Mouse (Mus musculus): ENCODE results near the gene Ushbp1. TPM values are rescaled to one million over a fixed set of nuclear protein-coding genes. Genes with fewer than 3 reads are reported as not detected.
"Not testable (repeated sequence)": the region's sequence is repeated elsewhere in the genome, so short reads cannot be mapped to it uniquely, and the experiment has no call there.

Ushbp1 gene
- total RNA-seq (2015): not detected in 2 replicates
- total RNA-seq (2017): not detected in 2 replicates

GRCm38 (mm10) chr8:71395629-71396028 is at the start of gene Ushbp1:
Ushbp1 (minus strand) TSS chr8:71395802.
- ATAC-seq (replicated peaks; ENCODE audit: poor library complexity): no peak

- no peak for ATAC-seq (replicated peaks; ENCODE audit: poor library complexity)
Measured at GRCm38 (mm10) chr8:71445096-71445495, 49.5 kb upstream of the Ushbp1 start.

- peak; percentile 96 for ATAC-seq (replicated peaks; ENCODE audit: poor library complexity)
Measured at GRCm38 (mm10) chr8:71441404-71441803, 45.8 kb upstream of the Ushbp1 start.

- ATAC-seq (replicated peaks; ENCODE audit: poor library complexity): no peak
Measured at GRCm38 (mm10) chr8:71437041-71437440, 41.4 kb upstream of the Ushbp1 start.

- not testable (repeated sequence) for ATAC-seq (replicated peaks; ENCODE audit: poor library complexity)
Measured at GRCm38 (mm10) chr8:71432935-71433334, 37.3 kb upstream of the Ushbp1 start.

GRCm38 (mm10) chr8:71422121-71422520 is 26.5 kb upstream of the Ushbp1 start:
- no peak for ATAC-seq (replicated peaks; ENCODE audit: poor library complexity)

GRCm38 (mm10) chr8:71411535-71412273 is 16.1 kb upstream of the Ushbp1 start:
- ATAC-seq (replicated peaks; ENCODE audit: poor library complexity): peak; percentile 52

- no peak for ATAC-seq (replicated peaks; ENCODE audit: poor library complexity)
Measured at GRCm38 (mm10) chr8:71408231-71408630, 12.6 kb upstream of the Ushbp1 start.

GRCm38 (mm10) chr8:71407441-71407840 is 11.8 kb upstream of the Ushbp1 start:
- no peak for ATAC-seq (replicated peaks; ENCODE audit: poor library complexity)

GRCm38 (mm10) chr8:71406099-71407015 is 10.8 kb upstream of the Ushbp1 start:
- ATAC-seq (replicated peaks; ENCODE audit: poor library complexity): peak; percentile 68

- peak; percentile 83 for ATAC-seq (replicated peaks; ENCODE audit: poor library complexity)
Measured at GRCm38 (mm10) chr8:71405401-71406098, 9.9 kb upstream of the Ushbp1 start, which contains the start of gene Ankle1. Ankle1 (plus strand) TSS chr8:71406010.

GRCm38 (mm10) chr8:71404951-71405351 is 9.3 kb upstream of the Ushbp1 start:
- ATAC-seq (replicated peaks; ENCODE audit: poor library complexity): no peak

GRCm38 (mm10) chr8:71404011-71404410 is 8.4 kb upstream of the Ushbp1 start:
- no peak for ATAC-seq (replicated peaks; ENCODE audit: poor library complexity)

GRCm38 (mm10) chr8:71403107-71403885 is 7.7 kb upstream of the Ushbp1 start:
- no peak for ATAC-seq (replicated peaks; ENCODE audit: poor library complexity)

- no peak for ATAC-seq (replicated peaks; ENCODE audit: poor library complexity)
Measured at GRCm38 (mm10) chr8:71402446-71402964, 6.9 kb upstream of the Ushbp1 start.

- no peak for ATAC-seq (replicated peaks; ENCODE audit: poor library complexity)
Measured at GRCm38 (mm10) chr8:71401454-71401853, 5.9 kb upstream of the Ushbp1 start.

GRCm38 (mm10) chr8:71400826-71401225 is 5.2 kb upstream of the Ushbp1 start:
- no peak for ATAC-seq (replicated peaks; ENCODE audit: poor library complexity)

GRCm38 (mm10) chr8:71397701-71398100 is 2.1 kb upstream of the Ushbp1 start:
- no peak for ATAC-seq (replicated peaks; ENCODE audit: poor library complexity)

GRCm38 (mm10) chr8:71396639-71397305 is 1.2 kb upstream of the Ushbp1 start, which contains the start of gene Babam1:
Babam1 (plus strand) TSS chr8:71396861.
- ATAC-seq (replicated peaks; ENCODE audit: poor library complexity): peak; percentile 98
